Mouse (Mus musculus): Measurements from ENCODE around the gene Lemd2.

- TF ChIP-seq POLR2A (IDR thresholded peaks at IDR 0.05; ENCODE audit: low read depth, low read length), result no peak
- TF ChIP-seq CTCF (IDR thresholded peaks at IDR 0.05; ENCODE audit: extremely low read depth, insufficient read length, insufficient replicate concordance, low read depth, low read length), result no peak
Measured at GRCm38 (mm10) chr17:27167545-27167944, 36.7 kb downstream of the Lemd2 start, which contains the start of gene Ip6k3.

All from small intestine, adult 2 months (tissue).